Mouse (Mus musculus) liver, embryonic 11.5 days (tissue): ENCODE measurements around the gene Fam208b. TPM values are rescaled to one million over a fixed set of nuclear protein-coding genes. Genes with fewer than 3 reads are reported as not detected.

Experiments used
- ATAC-seq: fragments of 200-750 bp; cut with Nextera tagmentation; replicated peaks from 2 replicates; pipeline ENCODE4 v1.8.0; 2017; ENCODE audit warnings: moderate number of reproducible peaks, mild to moderate bottlenecking, moderate TSS enrichment, moderate library complexity; ENCODE audit not compliant: low FRiP score
- DNase-seq: peaks from one replicate; pipeline ENCODE4 v3.0.0-alpha.2; 2017; ENCODE audit warnings: low spot score
- H3K27ac ChIP-seq: fragments of 300-500 bp; sonication (generic); 2 replicates; pipeline ENCODE4 v1.5.1; 2014; ENCODE audit warnings: mild to moderate bottlenecking, low read depth, low read length, control low read depth
- H3K27me3 ChIP-seq: fragments of 300-500 bp; sonication (generic); replicated peaks from 2 replicates; pipeline ENCODE4 v1.6.1; 2014; ENCODE audit warnings: low read length, mixed read lengths; ENCODE audit not compliant: control insufficient read depth, insufficient read depth
- H3K36me3 ChIP-seq: fragments of 300-500 bp; sonication (generic); 2 replicates; pipeline ENCODE4 v1.6.1; 2014; ENCODE audit warnings: mild to moderate bottlenecking, low read length, moderate library complexity, mixed read lengths; ENCODE audit not compliant: control insufficient read depth, insufficient read depth
- H3K4me1 ChIP-seq: fragments of 300-500 bp; sonication (generic); replicated peaks from 2 replicates; pipeline ENCODE4 v1.6.1; 2014; ENCODE audit warnings: low read length, mixed read lengths; ENCODE audit not compliant: control insufficient read depth, insufficient read depth
- H3K4me2 ChIP-seq: fragments of 300-500 bp; sonication (generic); 2 replicates; pipeline ENCODE4 v1.6.1; 2014; ENCODE audit warnings: mild to moderate bottlenecking, control low read depth, moderate library complexity
- H3K4me3 ChIP-seq: fragments of 300-500 bp; sonication (generic); 2 replicates; pipeline ENCODE4 v1.5.1; 2014; ENCODE audit warnings: low read depth, low read length, control low read depth
- H3K9ac ChIP-seq: fragments of 300-500 bp; sonication (generic); 2 replicates; pipeline ENCODE4 v1.6.1; 2014; ENCODE audit warnings: low read depth, low read length, control low read depth
- H3K9me3 ChIP-seq: fragments of 300-500 bp; sonication (generic); 2 replicates; pipeline ENCODE4 v1.6.1; 2016; ENCODE audit warnings: low read length, inconsistent platforms, mixed read lengths; ENCODE audit not compliant: control insufficient read depth
- WGBS: fragments of 180-500 bp; shearing (Covaris S2); extraction: QIAGEN DNeasy Blood & Tissue Kit; methylation state at CpG from one replicate; pipeline ENCODE4 v1.1.7; 2014; 5-methylcytosine and 5-hydroxymethylcytosine counted together
- polyA plus RNA-seq: library from polyadenylated mRNA; unstranded; fragments of >200 nt; fragmentation: Nextera tagmentation; extraction: Ambion mirVana; gene quantifications from 2 replicates; pipeline ENCODE4 v1.2.1, GENCODE M21; 2014

Fam208b gene
- 10.8 and 14.5 TPM in 2 replicates for polyA plus RNA-seq

DNA sequence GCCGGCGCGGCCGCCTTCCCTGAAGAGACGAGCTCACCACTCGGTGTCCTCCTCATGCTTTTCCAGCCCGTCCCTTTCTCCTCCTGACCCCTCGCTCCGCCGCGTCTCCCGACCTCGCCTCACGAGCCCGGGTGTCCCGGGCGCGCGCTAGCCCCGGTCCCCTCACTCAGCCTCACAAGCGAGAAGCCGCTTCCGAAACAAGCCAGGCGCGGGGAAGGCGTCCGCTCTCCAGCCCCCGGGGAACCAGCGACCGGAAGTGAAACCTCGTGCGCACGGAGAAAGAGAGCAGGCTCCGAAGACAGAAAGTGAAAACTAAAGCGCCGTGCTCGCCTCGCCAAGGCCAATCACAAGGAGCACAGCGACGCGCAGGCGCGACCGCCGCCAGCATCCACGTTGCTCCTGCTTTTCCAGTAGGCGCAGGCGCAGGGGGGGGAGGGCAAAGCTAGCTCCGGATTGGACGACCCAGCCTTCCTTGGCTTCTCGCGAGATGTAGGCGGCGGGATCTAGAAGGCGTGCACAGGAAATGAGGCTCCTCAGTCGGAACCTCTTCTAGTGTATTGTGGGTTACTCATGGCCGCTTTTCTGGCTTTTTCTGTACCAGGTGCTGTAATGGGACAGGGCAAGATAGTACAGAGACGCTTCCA is at the start of gene Fam208b:
Gene Fam208b, minus strand, starts transcription at position 314 of the 644 bp plus-strand sequence.
- Histone ChIP-seq H3K27ac (peak within 1 kb of the TSS; percentile 85), H3K36me3 (no peaks in the 10 kb centered on the region), H3K4me1 (no peaks in the 10 kb centered on the region; the same call in 1 of the 2 replicates), H3K4me3 (peak within 1 kb of the TSS; percentile 99), H3K9me3 (no peaks in the 10 kb centered on the region), H3K9ac (peak within 1 kb of the TSS; percentile 91), H3K27me3 (no peaks in the 10 kb centered on the region), H3K4me2 (peak within 1 kb of the TSS; percentile 79)
- under 1% methylated on average over 58 of the region's 58 CpGs for WGBS
- ATAC-seq: peak; percentile 99
- peak; percentile 96 for DNase-seq

DNA sequence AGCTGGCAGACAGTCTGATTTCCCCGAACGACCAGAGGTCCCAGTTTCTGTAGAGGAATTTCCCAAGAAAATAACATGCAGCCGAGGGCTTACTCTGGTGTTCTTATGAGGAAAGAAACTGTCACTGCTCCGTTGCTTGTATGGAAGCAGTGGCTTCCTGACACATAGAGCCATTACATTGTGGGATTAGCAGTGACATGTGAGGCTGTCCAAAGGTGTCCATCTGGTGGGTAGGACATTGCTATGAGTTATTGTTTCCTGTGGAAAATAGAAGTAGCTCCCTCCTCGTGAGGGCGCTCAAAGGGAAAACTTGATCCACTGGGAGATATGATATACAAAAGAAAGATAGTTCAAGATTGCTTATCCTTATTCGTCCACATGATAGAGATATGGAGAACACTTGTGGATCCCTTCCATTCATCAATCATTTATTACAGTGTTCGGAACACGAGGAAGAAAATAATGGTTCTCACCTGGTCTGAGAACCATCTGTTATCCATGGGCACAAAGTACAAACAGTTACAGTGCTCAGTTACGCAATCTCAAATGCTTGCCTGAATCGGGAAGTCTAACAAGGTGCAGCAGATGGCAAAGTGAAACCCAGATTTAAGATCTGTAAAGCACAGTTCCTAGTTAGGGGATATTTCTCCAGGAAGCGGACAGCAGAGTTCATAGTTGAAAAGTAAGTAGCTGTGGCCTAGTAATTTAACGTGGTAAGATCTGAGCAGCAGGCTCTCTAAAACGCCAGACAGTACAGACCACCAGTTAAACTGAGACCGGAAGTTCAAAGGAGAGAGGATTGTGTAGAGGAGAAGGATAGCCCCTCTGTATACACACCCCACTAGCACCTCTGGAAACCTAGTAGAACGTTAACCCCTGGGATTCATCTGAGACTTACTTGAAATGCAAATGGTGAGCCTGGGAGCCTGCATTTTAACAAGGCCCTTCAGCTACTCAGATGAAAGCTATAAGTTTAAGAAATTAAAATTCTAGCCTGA is 48.6 kb upstream of the Fam208b start:
- 0 out of 2 replicates have a peak, but pooled peaks have one; percentile 26 for ATAC-seq

DNA sequence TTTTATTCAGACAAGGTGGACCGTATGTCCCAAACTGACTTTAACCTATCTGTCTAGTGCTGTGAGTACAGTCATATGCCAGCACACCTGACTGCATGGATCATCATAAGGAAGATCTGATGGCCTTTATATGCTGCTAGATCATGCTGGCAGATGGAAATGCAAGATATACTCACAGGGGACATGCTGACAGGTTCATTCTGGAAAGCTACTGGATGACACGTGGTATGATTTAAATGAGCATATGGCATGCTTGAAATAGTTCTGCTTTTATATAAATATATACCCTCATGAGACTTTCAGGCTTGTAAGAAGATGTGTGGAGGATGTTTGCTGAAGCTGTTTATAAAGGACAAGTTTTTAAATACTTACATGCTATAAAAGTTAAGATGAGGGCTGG is 43.5 kb upstream of the Fam208b start:
- no peaks in the 10 kb centered on the region for H3K27me3 ChIP-seq
- no peak overlapping the region for H3K27ac ChIP-seq
- H3K9ac ChIP-seq: no peak overlapping the region
- no peak for DNase-seq
- H3K9me3 ChIP-seq: no peaks in the 10 kb centered on the region
- 82% methylated on average over 2 of the region's 2 CpGs for WGBS
- H3K4me2 ChIP-seq: no peak overlapping the region
- H3K36me3 ChIP-seq: no peaks in the 10 kb centered on the region
- ATAC-seq: no peak
- no peak overlapping the region for H3K4me3 ChIP-seq
- no peaks in the 10 kb centered on the region for H3K4me1 ChIP-seq

More for the DNA sequence above, 48.6 kb upstream of the Fam208b start:
- WGBS: 69% methylated on average over 16 of the region's 16 CpGs
- no peak for DNase-seq
- Histone ChIP-seq H3K27ac (no peak overlapping the region), H3K9me3 (no peaks in the 10 kb centered on the region), H3K36me3 (no peaks in the 10 kb centered on the region), H3K4me3 (no peak overlapping the region), H3K27me3 (no peaks in the 10 kb centered on the region), H3K4me1 (no peaks in the 10 kb centered on the region), H3K4me2 (no peak overlapping the region), H3K9ac (no peak overlapping the region)

DNA sequence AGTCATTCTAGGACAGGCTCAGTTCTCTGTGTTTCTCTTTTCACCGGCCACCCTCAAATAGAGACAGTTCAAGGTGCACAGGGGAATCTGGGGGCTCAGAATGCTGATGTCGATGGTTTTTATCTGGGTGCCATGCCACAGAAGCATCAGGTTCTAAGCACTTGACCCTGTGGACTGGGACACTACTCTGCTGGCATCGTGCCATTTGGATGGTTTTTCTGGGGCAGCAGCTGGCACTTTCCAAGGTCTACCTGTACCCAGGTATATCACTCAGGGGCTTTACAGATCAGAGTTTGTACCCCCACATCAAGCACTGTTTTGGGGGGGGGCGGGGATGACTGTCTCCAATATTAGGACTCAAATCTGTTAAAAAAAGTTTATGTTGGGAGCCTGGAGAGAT is 39.7 kb upstream of the Fam208b start:
- Histone ChIP-seq H3K36me3 (no peaks in the 10 kb centered on the region), H3K4me3 (no peak overlapping the region), H3K4me1 (no peaks in the 10 kb centered on the region), H3K9ac (no peak overlapping the region), H3K4me2 (no peak overlapping the region), H3K27me3 (no peaks in the 10 kb centered on the region), H3K27ac (no peak overlapping the region), H3K9me3 (no peaks in the 10 kb centered on the region)
- DNase-seq (no peak), ATAC-seq (no peak)
- WGBS: 85% methylated on average over 4 of the region's 4 CpGs

DNA sequence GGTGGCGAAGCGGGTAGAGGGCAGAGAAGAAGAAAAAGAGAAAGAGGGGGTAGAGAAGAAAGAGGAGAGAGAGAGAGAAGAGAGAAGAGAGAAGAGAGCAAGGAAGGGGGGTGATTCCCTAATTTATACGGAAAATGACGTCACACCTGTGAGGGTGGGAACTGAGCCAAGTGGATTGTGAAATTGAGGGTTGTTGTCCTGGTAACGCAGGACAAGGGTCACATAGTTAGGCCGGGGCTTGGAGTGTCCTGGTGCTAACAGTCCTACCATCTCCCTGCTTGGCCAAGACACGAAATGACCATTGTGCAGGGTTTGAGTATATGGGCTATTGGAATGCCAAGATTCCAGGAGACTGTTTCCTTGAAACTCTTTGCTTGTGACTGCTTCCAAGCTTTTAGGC is 35.7 kb upstream of the Fam208b start:
- no peak for DNase-seq
- 85% methylated on average over 7 of the region's 7 CpGs for WGBS
- Histone ChIP-seq H3K9ac (no peak overlapping the region), H3K4me1 (no peaks in the 10 kb centered on the region), H3K27ac (no peak overlapping the region), H3K4me3 (no peak overlapping the region), H3K36me3 (no peaks in the 10 kb centered on the region), H3K27me3 (no peaks in the 10 kb centered on the region), H3K4me2 (no peak overlapping the region), H3K9me3 (no peaks in the 10 kb centered on the region)
- ATAC-seq: 0 out of 2 replicates have a peak, but pooled peaks have one; percentile 29

DNA sequence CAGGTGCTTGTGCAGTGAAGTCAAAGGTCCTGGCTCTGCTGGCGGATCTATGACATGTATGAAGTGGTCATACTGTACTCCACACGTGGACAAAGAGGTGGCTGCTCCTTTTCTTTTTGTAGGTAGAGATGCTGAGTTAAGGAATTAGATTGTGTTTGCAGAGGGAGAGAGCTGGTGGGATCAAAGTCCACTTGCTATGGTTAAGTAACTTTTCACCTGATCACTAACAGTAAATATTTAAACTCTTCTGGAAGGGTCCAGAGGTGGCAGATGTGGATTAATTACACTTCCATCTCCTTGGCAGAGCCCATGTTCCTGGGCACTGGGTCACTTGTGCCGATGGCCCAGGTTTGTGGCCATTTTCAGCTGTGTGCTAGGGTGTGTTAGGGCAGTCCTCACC is 35.0 kb upstream of the Fam208b start:
- no peaks in the 10 kb centered on the region for H3K36me3 ChIP-seq

DNA sequence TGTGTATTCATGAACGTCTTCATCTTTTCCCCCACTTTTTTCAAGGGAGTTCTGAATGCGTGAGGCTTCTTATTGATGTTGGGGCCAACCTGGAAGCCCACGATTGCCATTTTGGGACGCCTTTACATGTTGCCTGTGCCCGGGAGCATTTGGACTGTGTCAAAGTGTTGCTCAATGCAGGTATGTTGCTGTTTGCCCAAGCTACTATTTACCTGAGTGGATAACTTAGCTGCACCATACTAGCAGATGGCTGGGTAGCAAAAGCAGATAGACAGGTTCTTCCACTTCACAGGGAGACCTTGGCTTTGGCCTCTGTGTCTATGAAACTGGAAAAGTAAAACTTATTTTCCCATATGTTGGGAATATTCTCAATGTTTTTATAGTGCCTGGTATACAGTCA is 34.0 kb upstream of the Fam208b start:
- no peak overlapping the region for H3K9ac ChIP-seq
- no peaks in the 10 kb centered on the region for H3K9me3 ChIP-seq
- H3K4me1 ChIP-seq: no peaks in the 10 kb centered on the region
- H3K36me3 ChIP-seq: no peaks in the 10 kb centered on the region
- 71% methylated on average over 5 of the region's 5 CpGs for WGBS
- H3K27me3 ChIP-seq: no peaks in the 10 kb centered on the region
- DNase-seq (no peak), ATAC-seq (no peak)
- no peak overlapping the region for H3K4me3 ChIP-seq
- no peak overlapping the region for H3K27ac ChIP-seq
- H3K4me2 ChIP-seq: no peak overlapping the region

More for the DNA sequence above, 35.0 kb upstream of the Fam208b start:
- Histone ChIP-seq H3K4me1 (no peaks in the 10 kb centered on the region), H3K4me2 (no peak overlapping the region), H3K27ac (no peak overlapping the region), H3K4me3 (no peak overlapping the region), H3K9me3 (no peaks in the 10 kb centered on the region), H3K9ac (no peak overlapping the region), H3K27me3 (no peaks in the 10 kb centered on the region)
- ATAC-seq (0 out of 2 replicates have a peak, but pooled peaks have one; percentile 12), DNase-seq (no peak)
- WGBS: 67% methylated on average over 3 of the region's 3 CpGs

DNA sequence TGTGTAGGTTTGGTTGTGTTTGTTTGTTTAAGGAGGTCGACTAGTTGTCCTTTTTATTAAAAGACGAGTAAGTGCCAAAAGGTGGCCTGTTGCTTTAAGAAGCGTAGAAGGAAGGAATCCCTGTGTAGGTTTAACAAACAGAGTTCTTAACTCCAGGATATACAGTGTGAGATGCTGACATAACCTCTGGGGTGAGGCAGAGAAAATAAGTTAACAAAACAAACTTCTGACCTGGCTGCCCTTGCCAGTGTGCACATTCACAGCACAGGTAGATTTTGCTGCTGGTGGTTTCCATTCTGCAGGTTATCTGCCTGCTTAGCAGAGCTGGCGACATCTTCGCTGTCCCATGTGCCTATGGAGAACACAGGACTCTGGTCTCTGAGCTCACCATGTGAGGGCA is 31.6 kb upstream of the Fam208b start:
- 76% methylated on average over 5 of the region's 5 CpGs for WGBS
- no peaks in the 10 kb centered on the region for H3K27me3 ChIP-seq
- ATAC-seq (no peak), DNase-seq (no peak)
- no peaks in the 10 kb centered on the region for H3K36me3 ChIP-seq
- no peak overlapping the region for H3K27ac ChIP-seq
- H3K4me2 ChIP-seq: no peak overlapping the region
- H3K9me3 ChIP-seq: no peaks in the 10 kb centered on the region
- H3K9ac ChIP-seq: no peak overlapping the region
- H3K4me3 ChIP-seq: no peak overlapping the region
- no peaks in the 10 kb centered on the region for H3K4me1 ChIP-seq
